Mouse (Mus musculus): Measurements from ENCODE around the gene Gm20498.
"Not testable (repeated sequence)": the region's sequence is repeated elsewhere in the genome, so short reads cannot be mapped to it uniquely, and the experiment has no call there.

Gm20498 gene

GRCm38 (mm10) chr12:81532316-81533028 is at the start of gene Gm20498, which contains the start of gene Synj2bp:
TSS of gene Gm20498 (minus strand) at chr12:81532905.
TSS of gene Synj2bp (minus strand) at chr12:81532911.
- peak; percentile 80 for DNase-seq (ENCODE audit: low spot score in 2 of 2)

GRCm38 (mm10) chr12:81568374-81568773 is 35.7 kb upstream of the Gm20498 start, which contains the start of gene Adam21:
TSS of gene Adam21 (minus strand) at chr12:81568474.
- no peak for DNase-seq (ENCODE audit: low spot score in 2 of 2)

- no peak for DNase-seq (ENCODE audit: low spot score in 2 of 2)
Observed at GRCm38 (mm10) chr12:81567931-81568330, 35.2 kb upstream of the Gm20498 start.

GRCm38 (mm10) chr12:81564173-81564572 is 31.5 kb upstream of the Gm20498 start:
- DNase-seq (ENCODE audit: low spot score in 2 of 2) = no peak

GRCm38 (mm10) chr12:81549286-81549685 is 16.6 kb upstream of the Gm20498 start:
- no peak for DNase-seq (ENCODE audit: low spot score in 2 of 2)

GRCm38 (mm10) chr12:81547163-81547562 is 14.5 kb upstream of the Gm20498 start:
- no peak for DNase-seq (ENCODE audit: low spot score in 2 of 2)

GRCm38 (mm10) chr12:81533029-81533419 is 319 bp upstream of the Gm20498 start:
- no peak for DNase-seq (ENCODE audit: low spot score in 2 of 2)

- not testable (repeated sequence) for DNase-seq (ENCODE audit: low spot score in 2 of 2)
Observed at GRCm38 (mm10) chr12:81530587-81530986, 2.1 kb downstream of the Gm20498 start.

GRCm38 (mm10) chr12:81496906-81497305 is 35.8 kb downstream of the Gm20498 start:
- DNase-seq (ENCODE audit: low spot score in 2 of 2) = not testable (repeated sequence)

- DNase-seq (ENCODE audit: low spot score in 2 of 2) = no peak
Observed at GRCm38 (mm10) chr12:81490491-81490890, 42.2 kb downstream of the Gm20498 start.

GRCm38 (mm10) chr12:81485311-81485710 is 47.4 kb downstream of the Gm20498 start:
- DNase-seq (ENCODE audit: low spot score in 2 of 2) = no peak

- peak; percentile 88 to 91 for DNase-seq (ENCODE audit: low spot score in 2 of 2)
Observed at GRCm38 (mm10) chr12:81484727-81485191, 47.9 kb downstream of the Gm20498 start, which contains the start of gene Cox16. TSS of gene Cox16 (minus strand) at chr12:81485127.

GRCm38 (mm10) chr12:81484212-81484611 is 48.5 kb downstream of the Gm20498 start:
- no peak for DNase-seq (ENCODE audit: low spot score in 2 of 2)

- DNase-seq (ENCODE audit: low spot score in 2 of 2) = no peak
Observed at GRCm38 (mm10) chr12:81483656-81484055, 49.0 kb downstream of the Gm20498 start.

- DNase-seq (ENCODE audit: low spot score in 2 of 2) = not testable (repeated sequence)
Observed at GRCm38 (mm10) chr12:81459051-81459450, 73.7 kb downstream of the Gm20498 start.

GRCm38 (mm10) chr12:81438985-81439384 is 93.7 kb downstream of the Gm20498 start:
- not testable (repeated sequence) for DNase-seq (ENCODE audit: low spot score in 2 of 2)

GRCm38 (mm10) chr12:81434778-81435177 is 97.9 kb downstream of the Gm20498 start:
- not testable (repeated sequence) for DNase-seq (ENCODE audit: low spot score in 2 of 2)

- no peak for DNase-seq (ENCODE audit: low spot score in 2 of 2)
Observed at GRCm38 (mm10) chr12:81421846-81422245, 110.9 kb downstream of the Gm20498 start, which contains the start of gene Adam4. TSS of gene Adam4 (minus strand) at chr12:81421946.

GRCm38 (mm10) chr12:81413211-81413610 is 119.5 kb downstream of the Gm20498 start:
- no peak for DNase-seq (ENCODE audit: low spot score in 2 of 2)

GRCm38 (mm10) chr12:81408966-81409365 is 123.7 kb downstream of the Gm20498 start:
- no peak for DNase-seq (ENCODE audit: low spot score in 2 of 2)

GRCm38 (mm10) chr12:81402187-81402586 is 130.5 kb downstream of the Gm20498 start:
- DNase-seq (ENCODE audit: low spot score in 2 of 2) = peak in 1 of 2 experiments; percentile 33

GRCm38 (mm10) chr12:81379364-81379763 is 153.3 kb downstream of the Gm20498 start, which contains the start of gene Gm4787:
TSS of gene Gm4787 (minus strand) at chr12:81379464.
- DNase-seq (ENCODE audit: low spot score in 2 of 2) = not testable (repeated sequence)

GRCm38 (mm10) chr12:81333841-81334240 is 198.9 kb downstream of the Gm20498 start:
- no peak for DNase-seq (ENCODE audit: low spot score in 2 of 2)
